Mouse (Mus musculus) c-Kit-negative CD71-positive TER-119-positive erythroid progenitor cells, embryonic 14.5 days (primary cell): ENCODE measurements around the gene Tbc1d16.

ENCODE experiments used
- DNase-seq: peaks from one replicate; pipeline ENCODE4 v3.0.0-alpha.2; 2013; ENCODE audit warnings: low read depth, low spot score

Gene Tbc1d16

DNA sequence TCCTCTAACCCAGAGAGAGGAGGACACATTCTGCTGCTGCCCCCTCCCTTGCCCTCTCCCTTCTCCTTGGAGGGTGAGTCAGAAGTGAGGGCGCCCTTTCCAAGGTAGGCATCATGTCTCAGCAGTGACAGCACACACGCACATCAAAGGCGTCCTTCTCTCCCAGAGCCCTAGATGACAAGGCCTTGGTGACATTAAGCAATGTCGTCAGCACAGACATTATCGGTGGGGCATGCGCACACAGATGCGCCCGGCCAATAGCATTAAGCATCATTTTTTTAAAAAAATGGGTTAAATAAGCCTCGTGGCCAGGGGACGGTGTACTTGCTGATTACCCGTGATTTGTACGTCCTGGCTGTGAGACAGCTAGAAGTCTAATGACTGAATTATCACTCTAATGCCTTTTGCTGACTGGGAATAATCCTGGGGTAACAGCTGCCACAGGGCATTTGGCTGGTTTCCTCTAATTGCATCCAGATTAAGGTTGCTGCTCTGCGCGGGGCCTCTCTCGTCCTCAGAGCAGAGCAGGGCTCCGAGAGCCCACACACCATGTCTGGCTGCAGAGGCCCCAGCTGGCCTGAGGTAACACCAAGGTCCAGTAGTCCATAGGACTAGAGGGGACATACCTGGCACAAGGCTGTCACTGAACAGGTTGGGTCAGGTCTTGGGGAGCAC lies 83.4 kb downstream of the Tbc1d16 start:
- no peak for DNase-seq

DNA sequence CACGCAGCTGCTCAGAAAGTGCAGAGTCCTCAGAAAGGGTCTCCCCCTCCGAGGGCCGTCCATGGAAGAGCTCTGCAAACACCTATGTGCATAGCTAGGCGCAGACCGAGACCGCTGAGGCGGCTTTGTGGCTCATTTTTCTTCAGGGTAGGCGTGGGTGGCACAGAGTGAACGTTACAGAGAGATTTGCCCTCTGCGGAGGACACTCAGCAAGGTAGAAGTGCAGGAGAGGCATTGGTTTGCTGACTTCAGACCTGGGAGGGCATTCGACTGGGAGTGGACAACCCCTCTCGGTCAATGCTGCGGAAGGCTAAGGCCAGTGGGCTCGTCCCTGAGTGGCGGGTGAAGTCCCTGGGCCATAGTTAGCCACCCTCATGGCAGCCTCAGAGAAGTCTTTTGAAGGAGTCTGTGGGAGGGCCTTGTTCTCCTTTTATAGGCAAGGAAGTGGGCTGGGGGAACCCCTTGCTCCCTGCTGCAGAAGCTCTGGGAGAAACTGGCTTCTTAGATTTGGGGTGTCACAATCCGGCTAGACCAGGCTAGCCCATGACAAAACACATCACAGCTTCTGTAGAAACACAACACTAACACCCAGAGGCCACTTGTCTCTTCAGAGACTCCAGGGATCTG lies 84.8 kb downstream of the Tbc1d16 start:
- DNase-seq, result no peak

DNA sequence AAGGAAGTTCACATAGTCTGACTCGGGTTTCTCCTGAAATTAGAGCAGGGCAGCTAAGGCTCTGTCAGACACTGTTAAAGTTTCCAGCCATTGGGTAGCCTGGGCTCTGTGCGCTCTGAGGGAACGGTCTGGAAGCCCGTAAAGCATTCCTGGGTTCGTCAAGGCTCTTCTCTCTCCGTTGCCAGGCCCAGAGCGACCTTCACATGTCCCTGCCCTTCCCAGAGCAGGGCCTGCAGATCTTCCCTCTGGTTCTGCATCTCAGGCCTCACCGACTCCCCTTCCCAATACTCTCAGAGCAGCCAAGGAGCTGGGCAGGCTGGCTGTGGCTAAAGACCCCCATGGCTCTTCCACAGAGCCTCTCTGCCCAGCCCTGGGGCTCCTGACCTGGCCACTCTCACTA lies 85.7 kb downstream of the Tbc1d16 start:
- DNase-seq, result no peak

DNA sequence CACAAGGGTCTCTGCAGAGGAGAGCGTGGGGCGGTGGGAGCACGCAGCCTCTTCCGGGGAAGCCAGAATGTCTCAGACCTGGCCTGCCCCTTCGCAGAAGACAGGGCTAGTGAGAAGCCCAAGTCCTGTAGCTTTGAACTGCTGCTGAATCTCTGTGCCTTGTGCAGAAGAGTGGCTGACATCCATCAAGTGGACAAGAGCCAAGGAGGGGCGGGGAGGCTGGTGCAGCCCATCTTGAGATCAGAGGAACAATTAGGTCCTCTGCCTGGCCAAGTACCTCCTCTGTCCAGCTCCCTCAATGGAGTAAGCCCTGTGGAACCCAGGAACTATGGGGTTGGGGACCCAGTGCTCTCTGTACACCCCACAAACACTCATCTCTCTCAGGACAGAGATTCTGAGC lies 89.3 kb downstream of the Tbc1d16 start:
- DNase-seq, result no peak

DNA sequence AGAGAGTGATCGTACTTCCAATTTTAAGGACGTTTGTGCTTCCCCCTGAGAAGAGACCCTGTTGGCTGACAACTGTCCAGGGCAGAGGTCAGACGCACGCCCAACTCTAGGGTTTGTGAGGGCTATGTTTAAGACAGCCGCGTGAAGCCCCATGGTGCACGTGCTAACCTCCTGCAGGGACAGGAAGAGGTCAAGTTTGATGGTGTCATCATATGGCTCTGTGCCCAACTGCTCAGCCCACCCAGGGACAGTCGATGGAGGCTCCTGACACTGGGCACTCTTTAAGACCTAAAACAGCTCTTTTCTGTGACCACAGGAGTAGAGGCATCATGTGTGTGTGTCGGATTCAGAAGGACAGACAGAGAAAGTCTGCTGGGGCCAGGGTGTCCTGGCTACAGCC lies 90.1 kb downstream of the Tbc1d16 start:
- DNase-seq, result no peak

DNA sequence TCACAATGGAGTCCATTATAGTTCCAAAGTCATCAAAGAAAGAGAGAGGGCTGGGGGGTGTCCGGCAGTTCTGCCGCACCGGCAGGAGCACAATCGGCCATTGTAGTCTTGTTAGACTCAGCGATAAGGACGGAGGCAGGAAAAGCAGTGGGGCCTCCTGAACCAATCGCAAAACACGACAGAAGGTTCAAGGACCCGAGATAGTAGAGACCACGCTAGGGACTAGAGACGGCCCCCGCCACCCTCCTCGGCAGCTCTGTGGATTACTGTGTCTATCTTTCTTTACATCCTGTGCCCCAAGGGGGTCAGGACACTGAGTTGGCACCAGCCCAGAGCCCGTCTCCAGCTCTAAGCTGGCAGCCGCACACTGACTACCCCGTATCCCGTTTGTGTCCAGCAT lies 93.7 kb downstream of the Tbc1d16 start:
- DNase-seq, result no peak

DNA sequence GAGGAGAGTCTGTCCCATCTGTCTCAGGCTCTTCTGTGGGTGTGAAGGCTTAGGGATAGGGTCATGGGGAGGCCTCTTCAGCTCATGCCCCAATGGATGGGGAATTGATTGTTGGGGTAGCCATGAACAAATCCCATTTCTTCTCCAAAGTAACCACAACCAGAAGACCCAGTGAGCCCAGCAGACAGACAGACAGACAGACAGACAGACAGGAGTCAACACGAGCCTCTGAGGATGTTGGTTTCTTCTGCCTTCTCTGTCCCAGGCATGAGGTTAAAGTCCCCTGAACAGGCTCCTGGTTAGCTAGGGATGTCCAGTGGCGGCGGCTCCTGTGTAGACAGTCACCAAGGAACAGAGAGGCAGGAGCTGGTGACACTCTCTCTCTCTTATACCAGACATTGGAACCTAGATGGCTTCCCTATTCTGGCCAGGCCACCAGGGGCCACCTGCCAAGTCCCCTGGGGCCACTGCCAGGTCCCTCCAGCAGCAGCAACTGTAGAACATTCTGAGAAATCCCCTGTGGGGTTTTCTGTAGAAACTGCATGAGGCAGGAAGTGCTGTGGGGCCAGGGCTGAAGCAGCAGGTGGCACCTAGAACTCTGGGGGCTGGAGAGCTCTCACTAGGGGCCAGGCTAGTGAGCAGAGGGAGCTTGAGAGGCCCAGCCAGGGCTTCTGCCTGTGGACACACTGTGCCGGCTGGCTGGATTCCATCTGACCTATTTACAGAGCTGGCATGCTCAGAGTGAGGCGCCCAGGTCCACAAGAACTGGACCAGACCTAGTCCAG lies 94.7 kb downstream of the Tbc1d16 start:
- DNase-seq, result no peak

DNA sequence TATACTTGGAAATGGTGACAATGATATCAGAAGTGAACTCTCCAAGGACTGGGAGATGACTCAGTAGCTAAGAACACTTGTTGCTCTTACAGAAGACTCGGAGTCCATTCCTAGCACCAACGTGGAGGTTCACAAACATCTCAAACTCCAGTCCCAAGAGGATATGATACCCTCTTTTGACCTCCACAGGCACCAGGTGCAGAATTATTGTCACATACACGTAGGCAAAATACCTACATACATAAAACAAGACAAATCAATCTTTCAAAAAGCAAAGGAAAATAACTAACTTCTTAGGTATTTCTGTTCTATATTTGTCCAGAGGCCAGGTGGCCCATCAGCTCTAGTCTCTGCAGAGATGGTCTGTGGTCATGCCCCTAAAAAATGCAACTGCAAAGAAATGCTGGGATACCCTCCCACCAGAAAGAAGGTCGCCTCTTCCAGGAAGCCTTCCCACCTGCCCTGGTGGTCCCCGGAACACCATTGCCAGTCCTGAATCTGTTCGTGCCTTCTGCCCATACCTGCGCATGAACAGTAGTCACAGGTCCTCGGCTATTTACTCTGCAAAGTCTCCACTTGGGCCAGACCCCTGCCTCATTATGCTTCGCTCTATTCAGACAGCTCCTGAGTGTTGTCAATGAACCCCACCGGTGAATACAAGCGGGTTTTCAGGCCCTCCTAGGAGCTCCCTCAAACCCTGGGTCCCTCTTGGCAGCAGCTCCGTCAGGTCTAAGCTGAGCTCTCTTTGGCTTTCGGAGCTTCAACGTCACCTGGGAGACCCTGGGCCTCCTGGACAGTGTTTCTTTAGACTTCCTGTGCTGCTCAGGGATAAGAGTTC lies 95.9 kb downstream of the Tbc1d16 start:
- no peak for DNase-seq

DNA sequence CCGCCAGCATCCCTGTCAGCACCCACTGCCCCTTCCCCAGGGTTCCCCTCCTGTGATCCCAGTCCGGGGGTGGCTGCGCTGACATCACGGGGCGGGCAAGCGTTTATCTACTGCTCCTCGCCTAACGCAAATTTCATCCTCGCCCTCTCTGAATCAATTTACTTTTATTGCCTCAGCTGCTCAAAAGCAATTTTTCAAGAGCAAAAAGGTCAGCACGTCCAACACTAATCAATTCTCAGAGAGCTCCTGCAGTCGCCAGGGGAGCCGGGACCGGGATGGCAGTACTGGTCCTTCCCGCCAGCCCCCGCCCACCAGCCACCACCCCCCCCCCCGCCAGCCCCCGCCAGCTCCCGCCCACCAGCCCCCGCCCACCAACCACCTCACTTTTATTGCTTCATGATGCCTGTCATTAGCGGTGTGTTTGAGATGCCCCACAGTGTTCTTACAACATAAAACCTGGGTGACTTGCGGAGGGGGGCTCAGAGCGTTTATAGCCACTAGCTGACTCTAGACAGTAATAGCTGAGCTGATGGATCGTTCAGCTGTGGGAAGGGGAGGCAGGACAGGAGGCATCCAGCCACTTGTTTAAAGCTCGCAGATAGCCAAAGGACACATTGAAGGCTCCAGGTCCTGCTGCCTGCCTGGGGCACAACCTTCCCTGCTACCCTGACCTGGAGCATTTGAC lies 98.1 kb downstream of the Tbc1d16 start:
- DNase-seq, result no peak

DNA sequence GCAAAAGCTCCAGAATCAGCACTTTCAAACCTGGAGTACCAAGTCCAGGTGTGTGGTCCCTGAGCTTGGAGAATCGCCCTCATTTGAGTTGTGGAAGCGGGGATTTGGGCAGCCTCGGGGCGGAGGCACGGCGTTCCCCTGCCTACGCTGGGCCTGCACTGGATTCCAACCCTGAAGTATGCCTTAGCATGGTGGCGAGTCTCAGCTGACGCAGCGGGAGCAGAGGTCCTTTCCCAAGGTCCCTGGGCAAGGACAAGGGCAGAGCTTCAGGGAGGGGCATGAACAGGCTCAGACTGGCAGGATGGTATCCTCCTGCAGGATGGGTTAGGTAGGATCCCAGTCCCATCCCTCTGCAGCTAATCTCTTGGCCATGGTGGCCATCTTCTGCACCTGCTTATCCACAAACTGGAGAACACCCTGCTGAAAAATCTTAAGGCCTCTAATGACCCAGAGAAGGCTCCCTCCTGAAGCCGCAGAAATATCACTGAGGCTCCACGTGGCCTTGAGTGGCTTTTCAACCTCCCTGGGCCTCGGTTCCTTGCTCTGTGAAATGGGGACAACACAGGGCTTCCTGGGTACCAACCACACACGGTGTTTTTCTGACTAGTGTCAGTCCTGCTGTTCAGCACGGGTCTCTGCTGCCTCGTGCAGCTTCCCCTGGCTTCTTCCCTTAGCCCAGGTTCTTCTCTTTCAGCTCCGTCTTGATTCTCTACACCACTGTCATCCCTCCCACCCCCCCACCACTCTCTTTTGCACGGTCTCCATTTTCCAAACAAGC lies 98.8 kb downstream of the Tbc1d16 start:
- DNase-seq, result no peak

DNA sequence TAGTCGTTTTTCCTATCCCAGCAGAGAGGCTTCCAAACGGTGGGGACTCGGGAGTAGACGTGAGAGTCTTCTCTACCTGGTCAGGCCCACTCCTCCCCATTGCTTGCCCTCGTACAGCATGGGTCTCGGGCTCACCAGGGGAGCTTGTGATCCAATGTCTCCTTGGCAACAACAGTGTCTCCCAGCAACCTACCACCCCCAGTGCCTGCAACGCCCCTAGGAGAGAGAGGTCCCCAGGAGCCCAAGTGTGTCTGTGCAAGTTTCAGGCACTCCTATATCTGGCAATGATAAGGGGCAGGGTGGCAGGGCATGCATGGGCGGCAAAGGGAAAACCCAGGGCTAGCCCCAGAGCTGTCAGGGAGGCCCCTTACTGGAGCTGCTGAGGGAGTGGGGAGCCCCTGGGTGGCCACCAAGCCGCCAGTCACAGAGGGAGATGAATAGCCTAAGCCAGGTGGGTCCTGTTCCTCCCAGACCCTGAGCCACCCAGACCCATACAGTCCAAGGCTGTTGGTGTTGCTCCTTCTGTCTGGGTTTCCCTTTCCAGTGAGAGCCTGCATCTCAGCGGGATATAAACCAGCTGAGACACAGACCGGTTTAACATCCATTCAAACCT lies 99.5 kb downstream of the Tbc1d16 start:
- no peak for DNase-seq

DNA sequence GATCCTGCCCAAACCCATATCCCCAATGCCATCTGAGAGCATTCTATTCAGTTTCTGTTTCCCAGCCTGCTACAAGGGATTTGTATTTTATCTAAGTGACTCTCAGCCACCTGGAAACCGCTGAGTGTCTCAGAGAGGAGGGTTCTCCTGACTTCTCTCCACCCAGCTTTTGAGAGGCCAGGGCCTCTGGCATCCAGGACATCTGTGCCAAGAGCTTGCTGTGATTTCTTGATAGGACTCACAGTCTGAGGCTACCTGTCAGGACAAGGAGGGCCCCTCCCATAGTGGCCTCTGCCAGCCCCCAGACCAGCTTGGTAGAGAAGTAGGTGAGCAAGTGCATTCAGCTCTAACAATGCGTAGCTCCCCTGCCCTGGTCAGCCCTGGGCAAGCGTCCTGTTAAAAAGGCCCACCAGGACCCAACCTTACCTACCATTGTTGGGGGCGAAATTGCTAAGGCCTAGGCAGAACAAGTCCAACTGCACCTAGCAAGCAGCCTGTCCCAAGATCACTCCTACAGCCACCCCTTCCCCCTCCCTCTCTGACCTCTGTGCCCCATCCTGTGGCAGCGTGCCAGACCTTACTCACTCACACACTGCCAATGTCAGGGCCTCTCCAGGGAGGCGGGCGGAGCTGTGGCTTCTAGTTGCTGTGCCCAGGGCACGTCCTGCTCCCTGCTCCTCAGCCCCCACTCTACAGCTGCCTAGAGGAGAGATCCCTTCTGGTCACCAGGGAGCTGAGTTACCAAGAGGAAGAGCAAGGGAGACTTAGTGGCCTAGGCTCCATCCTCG lies 100.4 kb downstream of the Tbc1d16 start:
- no peak for DNase-seq

DNA sequence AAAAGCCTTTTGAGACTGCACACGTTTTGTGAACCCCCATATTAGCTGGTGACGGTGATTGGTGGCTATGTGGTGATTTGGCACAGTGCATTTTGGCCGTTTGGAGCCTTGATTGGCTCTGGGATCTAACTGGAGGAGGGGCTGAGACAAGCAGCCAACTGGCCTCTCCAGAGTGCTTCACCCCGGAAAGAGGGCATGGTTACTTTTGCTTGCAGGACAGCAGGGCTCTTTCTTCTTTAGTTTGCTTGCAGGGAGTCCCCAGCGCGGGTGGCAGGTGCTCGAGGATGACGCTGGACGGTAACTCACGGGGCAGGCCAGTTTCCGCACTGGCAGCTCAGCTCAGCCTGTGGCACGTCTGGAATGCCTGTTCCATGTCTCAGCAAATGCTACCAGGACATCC lies 101.2 kb downstream of the Tbc1d16 start:
- no peak for DNase-seq

DNA sequence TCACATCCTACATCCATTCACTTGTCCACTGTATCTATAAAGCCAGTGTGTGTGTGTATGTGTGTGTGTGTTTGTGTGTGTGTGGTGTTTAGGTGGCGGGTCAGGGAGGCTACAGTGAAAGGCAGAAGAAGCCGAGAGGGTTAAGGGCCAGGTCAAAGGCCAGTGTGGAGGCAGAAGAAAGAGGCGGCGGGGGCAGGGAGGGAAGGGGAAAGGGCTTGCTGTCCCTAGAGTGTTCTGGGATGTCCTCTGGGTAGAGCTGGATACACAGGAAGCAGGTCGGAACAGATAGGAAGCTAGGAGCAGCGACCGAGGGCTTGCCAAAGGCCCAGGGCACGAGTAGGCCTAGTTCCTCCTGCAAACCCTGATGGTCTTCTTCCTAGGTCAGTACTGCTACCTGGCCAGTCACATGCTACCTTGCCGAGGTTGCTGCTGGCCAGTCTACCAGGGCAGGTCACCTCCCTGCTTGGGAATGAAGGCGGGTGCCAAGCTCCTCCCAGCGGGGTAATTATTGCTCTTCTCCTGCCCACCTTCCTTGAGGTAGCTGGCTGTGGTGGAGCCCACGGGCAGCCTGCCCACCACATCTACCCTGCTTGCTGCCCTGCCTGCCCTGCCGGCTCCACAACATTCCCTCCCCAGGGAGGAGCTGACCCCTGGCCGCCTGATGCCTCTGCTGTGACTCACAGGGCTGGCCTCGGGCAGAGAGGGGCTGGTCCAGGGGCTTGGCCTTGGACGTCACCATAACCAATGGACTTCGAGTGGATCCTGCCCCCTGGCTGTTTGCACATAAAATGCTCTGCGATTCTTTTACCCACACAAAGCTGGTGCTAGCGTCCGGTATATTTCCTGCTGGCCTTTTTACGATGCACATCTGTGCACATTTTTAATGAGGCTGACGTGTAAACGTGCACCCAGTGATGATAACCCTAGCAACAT lies 102.1 kb downstream of the Tbc1d16 start:
- no peak for DNase-seq

DNA sequence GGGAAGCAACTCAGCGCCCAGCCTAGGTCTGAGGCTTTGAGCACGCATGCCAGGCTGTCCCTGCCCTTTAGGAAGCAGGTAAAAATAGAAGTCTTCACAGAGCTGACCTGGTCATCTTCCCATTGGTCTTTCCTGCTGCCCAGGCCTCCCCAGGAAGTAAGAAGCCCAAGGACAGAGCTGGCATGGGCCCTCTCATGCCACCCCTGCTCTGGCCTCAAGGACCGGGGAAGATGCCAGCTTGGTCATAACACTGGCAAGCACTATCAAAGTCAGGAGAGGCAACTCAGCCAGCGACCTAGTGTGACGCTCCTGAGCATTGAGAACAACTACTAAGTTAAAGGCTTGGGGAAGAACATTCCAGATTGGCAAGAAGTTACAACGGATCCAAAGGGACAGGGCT lies 103.8 kb downstream of the Tbc1d16 start:
- no peak for DNase-seq

DNA sequence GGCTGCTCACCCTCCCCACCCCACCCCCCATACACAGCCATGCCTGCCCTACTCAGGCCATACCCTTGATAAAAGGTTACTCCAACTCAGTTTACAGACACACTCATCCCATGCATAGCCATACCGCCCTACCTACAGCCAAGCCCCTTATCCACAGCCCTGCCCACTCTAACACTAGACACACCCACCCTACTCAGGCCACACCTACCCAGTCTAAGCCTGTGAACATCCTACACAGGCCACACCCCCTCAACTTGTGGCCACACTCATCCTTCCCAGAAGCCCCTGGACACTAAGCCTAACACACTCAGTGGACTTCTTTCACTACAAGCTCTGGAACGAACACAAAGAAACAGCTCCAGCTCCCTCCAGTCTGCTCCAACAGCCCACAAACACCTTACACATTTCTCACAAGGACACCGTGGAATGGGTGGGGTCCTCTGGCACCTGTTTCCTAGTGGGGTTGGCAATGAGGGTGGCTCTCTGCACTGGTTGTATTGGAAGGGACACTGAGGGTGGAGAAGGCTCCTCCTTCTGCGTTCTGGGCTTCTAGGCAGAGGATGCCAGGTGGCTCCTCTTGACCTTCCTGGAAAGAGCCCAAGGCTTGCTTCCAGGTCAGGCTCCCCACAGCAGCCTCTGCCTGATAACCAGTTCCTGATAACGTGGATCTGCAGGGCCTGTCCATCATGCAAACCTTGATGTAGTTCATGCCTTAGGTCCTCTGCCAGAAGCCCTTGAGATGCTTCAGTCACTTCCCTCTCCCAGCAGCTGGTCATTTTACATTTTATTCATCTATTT lies 104.6 kb downstream of the Tbc1d16 start:
- no peak for DNase-seq

DNA sequence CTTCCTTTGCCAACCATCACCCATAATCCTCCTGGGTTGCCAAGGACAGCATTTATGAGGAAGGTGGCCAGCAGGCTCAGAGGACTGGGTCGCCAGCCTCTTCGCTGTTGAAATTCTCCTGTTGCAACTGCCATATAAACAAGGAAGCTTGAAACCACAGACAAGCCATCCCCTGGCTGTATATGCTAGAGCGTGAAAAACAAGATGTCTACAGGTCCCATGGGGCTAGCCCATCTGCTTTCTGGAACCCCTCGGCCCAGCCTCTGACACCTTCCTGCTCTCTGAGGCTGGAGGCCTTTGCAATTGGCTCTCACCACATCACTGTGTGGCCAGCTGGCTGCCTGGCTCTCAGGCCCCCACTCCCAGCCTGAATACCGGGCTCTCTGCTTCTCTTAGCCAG lies 105.9 kb downstream of the Tbc1d16 start:
- no peak for DNase-seq

DNA sequence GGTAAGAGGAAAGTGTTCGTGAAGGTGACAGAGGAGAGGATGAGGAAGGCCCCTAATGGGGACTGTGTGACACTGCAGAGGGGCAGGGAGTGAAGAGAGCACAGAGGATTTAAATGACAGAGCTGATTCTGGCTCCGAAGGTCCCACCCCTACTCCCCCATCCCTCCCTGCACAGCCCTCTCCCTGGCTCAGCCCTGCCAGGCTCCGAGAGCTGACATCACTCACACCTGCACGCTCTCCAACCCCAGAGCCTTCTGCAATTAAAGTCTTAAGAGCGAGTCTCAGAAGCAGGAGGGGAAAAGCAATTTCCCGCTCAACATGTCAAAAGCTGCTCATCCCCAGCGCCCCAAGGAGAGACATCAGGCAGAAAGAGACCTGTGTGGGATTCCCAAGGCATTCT lies 109.4 kb downstream of the Tbc1d16 start:
- DNase-seq, result no peak
